Mouse (Mus musculus): ENCODE results near the gene Map2k1.
A peak's percentile ranks its signal among the peaks of the same experiment; 100 is the strongest.
"Not testable (repeated sequence)": the region's sequence is repeated elsewhere in the genome, so short reads cannot be mapped to it uniquely, and the experiment has no call there.

Gene Map2k1

DNA sequence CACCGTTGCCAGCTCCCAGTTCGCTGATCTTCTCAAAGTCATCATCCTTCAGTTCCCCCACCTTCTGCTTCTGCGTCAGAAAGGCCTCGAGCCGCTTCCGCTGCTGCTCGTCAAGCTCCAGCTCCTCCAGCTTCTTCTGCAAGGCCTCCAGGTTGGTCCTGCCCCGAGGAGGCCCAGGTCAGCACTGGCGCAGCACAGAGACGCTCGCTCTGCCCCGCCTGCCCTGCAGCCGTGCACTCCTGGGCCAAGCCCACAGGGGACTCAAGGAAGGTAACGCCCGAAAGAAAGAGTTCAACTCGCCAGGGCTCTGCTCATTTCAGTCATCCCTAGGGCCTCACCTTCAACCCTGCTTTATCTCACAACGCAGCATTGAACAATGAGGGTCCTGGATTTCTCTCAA lies 39.0 kb downstream of the Map2k1 start:
- no peak for DNase-seq (ENCODE audit: low read depth, low spot score)

DNA sequence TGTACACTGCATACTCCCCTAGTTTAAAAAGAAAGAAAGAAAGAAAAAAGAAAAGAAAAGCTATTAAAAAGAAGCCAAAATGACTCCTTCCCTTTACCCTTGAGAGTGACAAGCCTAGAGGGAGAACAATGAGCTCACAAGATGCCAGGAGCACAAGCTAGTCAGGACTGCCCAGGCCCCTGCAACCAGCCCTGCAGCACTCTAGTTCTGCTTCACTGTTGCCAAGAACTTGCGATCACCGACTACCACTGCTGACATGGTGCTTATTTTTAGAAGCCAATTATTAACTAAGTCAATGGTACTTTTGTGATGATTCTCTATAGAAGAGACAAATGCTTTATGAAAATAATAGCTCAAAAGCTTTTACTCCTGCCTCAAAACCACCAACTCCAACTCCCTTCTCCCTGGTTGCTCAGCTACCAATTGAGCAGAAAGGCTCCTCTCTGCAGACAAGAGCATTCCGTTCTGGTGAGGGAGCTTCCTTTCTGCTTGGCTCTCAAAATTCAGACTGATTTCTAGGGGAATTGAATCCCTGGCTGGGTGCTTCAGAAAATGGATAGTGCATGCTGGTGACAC lies 45.8 kb downstream of the Map2k1 start:
- no peak for DNase-seq (ENCODE audit: low read depth, low spot score)

DNA sequence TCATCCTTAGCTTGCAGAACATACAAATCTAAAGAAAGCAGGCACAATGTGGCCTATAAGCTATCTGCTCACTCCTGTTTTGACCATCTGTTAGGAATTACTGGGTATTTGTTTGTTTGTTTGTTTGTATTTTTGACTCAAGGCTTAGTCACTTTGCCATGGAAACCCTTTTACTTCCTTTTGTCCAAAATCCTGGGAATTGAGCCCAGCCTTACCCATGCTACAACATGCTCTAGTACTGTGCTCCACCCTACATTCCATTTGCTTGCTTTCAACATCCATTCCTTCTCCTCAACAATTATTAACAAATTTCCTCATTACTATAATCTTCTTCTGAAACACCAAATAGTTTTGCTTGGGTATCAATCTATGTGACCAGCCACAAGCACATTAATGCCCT lies 50.6 kb downstream of the Map2k1 start:
- no peak for DNase-seq (ENCODE audit: low read depth, low spot score)

DNA sequence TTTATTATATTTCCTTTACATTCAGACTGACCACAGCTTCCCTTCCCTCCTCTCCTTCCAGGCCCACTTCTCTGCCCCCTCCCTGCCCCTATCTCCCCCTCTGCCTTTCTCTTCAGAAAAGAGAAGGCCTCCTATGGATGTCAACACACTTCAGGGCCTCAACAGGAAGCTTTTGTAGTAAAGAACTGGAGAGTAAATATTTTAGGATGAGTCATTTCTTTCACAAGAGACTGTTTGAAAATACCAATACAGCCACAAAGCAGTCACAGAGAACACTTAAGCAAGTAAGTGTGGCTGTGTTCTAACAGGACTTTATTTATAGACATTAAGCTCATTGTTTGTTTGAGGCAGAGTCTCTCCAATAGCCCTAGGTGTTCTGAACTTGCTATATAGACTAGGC lies 51.1 kb downstream of the Map2k1 start:
- DNase-seq (ENCODE audit: low read depth, low spot score) = no peak

DNA sequence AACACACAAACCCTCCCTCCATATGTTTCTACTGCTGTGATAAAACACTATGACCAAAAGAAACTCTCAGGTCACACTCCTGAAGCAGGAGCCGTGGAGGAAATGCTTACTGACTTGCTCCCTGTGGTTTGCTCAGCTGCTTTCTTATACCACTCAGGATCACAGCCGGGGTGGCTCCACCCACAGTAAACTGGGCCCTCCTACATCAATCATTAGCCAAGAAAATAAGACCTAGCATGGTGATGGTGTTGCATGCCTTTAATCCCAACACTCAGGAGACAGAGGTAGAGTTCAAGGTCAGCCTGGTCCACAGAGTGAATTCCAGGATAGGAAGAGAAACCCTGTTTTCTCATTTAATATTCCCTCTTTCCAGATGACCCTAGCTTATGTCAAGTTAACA lies 53.5 kb downstream of the Map2k1 start:
- no peak for DNase-seq (ENCODE audit: low read depth, low spot score)

DNA sequence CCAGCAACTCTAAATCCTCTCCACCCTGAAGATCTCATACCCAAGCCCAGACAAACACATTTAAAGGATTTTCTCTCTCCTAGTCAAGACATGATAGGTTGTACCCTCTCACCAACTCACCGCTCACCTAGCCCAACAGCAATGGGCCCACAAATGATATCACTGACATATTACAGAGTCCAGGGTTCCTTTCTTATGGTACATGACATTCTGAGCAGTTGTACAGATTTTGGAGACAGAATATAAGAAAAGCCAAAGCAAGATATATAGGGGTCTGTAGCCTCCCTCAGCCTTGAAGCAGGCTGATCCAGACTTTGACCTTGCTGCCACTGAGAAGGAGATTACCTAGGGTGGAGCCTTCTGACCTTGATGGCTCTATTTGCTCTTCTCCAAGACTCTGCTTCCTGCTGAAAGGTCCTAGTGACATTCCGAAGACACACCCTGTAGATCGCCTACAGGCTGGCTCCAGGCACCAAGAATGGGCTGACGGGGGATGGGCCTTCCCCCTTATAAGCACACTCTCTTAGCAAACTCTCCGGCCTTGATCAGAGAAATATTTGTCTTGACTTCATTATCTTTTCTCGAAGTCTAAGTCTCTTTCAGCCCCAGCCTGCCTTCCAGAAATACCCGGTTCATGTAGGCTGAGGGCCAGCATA lies 54.5 kb downstream of the Map2k1 start:
- DNase-seq (ENCODE audit: low read depth, low spot score) = not testable (repeated sequence)

DNA sequence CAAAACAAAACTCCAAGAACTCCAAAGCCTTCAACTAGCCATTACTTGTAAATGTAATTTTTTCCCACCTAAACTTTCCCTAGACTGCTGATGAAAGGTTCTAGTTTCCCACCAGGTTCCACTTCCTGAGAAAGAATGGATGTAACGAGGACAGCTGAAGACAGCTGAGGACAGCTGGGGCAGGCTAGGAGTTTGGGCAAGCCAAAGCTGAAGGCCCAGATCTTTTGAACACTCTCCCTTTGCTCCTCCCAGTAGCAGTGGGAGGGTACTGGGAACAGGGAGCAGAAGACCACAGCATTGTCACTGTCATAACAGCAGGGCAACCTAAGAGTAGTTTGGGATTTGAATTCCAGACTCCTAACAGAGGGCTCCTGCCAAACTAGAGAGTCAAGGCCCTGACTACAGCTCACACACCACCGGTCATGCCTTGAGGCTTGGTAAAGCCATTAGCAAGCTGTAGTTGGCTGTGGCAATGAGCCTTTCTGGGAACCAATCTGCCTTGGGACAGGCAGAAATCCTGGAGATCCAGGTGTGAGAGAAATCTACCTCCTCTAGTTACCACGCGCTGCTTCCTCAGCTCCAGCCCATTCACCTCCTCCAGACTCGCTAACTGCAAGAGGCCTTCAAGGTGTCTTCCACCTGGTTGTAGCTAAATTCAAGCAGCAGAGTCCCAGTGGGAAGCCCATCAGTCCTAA lies 55.2 kb downstream of the Map2k1 start:
- no peak for DNase-seq (ENCODE audit: low read depth, low spot score)

DNA sequence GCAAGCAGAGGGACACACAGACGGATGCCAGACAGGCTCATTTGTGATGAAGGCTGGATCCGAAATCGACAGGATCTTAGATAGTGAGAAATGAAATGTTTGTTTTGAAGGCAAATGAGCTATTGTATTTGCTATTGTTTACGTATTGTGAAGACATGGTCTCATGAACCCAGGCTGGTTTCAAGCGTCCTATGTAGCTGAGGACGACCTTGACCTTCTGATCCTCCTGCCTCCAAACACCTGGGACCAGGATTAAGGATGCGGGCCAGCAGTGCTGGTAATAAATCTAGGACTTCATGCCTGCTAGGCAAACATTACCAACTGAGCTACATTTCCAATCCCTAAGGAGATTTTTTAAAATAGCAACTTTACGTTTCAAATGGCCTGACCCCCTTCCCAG lies 55.9 kb downstream of the Map2k1 start:
- DNase-seq (ENCODE audit: low read depth, low spot score) = no peak

DNA sequence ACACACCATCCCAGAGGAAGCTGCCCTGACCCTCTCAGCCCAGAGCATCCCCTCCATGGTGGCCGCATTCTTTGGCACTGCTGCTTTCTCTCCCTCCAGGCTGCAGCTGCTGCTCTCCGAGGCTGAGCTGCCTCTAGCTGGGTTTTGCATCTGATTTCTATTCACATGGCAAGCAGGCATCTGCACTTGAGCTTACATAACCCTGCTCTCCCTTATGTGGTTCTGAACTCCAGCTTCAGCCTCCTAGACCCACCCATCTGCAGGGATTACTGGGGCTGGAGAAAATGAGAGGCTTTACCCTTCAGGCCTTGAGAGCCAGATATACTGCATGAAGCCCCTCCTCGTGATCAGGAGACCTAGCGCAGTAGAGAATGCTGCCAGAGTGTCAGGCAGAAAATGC lies 57.9 kb downstream of the Map2k1 start:
- DNase-seq (ENCODE audit: low read depth, low spot score) = no peak

DNA sequence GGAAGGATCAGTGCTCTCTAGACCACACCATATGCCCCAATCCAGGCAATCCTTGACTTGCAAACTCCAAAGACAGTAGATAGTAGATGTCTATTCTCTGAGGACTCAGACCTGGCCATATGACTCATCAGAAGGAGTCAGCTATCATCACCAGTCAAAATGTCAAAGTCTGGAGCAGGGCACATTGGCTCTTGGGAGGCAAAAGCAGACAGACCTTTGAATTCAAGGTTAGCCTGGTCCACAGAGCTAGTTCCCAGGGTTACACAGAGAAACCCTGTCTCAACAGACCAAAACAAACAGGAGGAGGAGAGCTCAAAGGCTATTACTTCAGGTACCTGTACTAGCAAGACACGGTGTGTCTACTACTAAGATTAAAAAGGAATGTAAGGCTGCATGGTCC lies 59.6 kb downstream of the Map2k1 start:
- no peak for DNase-seq (ENCODE audit: low read depth, low spot score)

DNA sequence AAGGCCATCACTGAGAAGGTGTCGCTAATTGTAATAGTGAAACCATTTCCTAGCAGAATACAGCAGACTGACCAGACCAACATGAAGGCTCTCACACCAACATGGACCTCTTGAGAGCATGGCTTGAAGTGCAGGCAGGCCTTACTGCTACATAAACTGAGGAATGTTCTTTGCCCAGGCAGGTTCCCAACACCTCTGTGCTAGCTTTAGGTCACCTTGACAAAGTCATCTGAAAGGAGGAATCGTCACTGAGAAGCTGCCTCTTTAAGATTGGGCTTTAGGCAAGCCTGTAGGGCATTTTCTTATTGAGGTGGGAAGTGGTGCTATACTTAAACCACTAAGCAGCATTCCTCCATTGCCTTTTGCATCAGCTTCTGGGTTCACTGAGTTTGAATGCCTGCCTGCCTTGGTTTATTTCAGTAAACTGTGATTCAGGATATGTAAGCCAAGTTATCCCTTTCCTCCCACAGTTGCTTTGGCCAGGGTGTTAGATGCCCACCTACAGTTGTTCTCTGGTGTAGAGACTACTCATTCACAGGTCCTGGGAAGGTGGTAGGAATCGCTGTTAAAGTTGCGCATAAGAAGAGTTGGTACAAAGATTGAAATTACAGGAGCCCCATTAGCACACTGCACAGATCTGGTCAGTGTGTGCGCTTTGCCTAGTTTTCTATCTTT lies 69.1 kb downstream of the Map2k1 start:
- no peak for DNase-seq (ENCODE audit: low read depth, low spot score)

DNA sequence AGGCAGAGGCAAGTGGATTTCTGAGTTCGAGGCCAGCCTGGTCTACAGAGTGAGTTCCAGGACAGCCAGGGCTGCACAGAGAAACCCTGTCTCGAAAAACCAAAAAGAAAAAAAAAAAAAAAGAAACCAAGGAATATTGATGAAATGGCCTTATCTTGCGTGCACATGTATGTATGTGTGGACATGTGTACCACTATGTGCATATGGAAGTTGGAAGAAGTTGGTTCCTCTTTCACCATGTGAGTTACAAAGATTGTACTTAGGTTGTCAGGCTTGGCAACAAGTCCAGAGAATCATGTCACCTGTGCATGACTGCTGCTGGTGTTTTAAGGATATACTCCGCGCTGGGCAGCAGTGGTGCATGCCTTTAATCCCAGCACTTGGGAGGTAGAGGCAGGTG lies 70.1 kb downstream of the Map2k1 start:
- not testable (repeated sequence) for DNase-seq (ENCODE audit: low read depth, low spot score)

DNA sequence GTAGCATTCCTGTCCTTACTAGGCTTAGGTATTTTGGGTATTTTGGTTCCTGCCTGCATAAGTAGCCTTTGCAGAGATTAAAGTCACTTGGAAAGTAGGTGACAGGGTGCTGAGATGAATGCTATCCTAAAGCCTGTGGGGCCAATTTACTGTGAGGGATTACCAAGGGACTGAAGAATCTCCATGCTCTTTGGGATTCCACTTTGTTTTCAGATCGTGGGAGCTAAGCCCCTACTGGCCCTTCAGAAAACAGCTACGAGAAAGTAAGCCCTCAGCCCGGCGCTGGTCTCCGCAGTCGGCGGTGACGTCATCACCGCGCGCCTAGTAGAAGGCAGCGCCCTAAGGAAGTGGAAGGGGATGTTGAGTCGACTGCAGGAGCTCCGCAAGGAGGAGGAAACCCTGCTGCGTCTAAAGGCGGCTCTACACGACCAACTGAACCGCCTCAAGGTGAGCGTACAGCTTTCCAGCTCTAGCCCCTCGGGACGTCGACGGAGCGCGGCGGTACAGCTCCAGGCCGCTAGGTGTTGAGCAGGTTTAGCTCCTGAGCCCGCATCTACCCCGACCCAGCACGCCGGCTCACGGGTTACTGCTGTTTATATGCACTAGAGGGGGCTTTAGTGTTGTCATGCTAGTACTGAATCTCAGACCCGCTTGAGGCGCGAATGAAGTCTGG lies 74.3 kb downstream of the Map2k1 start, which contains the start of gene Snapc5:
Gene Snapc5 (plus strand): TSS at position 301 of the 673 bp plus-strand sequence.
- peak; percentile 90 for DNase-seq (ENCODE audit: low read depth, low spot score)

DNA sequence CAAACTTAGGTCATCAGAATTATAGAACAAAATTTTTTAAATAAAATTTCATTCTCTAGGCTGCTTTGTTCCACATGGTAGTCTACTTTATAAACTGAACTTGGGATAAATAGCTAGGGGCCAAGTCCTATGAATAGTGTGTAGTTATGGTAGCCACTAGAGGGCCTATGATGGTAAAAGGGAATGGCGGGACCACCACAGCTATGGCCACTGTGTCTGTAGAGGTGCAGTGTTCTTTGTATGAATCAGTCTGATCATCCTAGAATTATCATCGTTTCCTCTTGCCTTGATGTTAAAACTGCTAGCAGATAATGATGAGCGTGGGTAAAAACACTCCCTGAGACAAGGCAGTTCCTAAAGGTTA lies 74.8 kb downstream of the Map2k1 start:
- no peak for DNase-seq (ENCODE audit: low read depth, low spot score)

DNA sequence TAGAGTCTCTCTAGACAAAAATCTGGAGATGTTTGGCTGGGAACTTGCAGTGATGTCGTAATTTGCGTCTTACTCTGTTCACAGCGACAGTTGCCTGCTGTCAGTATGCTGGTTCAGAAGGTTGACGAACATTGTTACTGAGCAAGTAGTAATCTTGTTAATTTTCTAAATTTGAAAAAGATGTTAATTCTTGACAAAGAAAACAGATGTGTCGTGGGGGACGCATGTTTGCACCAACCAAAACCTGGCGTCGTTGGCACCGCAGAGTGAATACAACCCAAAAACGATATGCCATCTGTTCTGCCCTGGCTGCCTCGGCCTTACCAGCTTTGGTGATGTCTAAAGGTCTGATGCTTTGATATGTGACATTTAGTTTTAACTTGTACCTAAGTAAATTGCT lies 78.1 kb downstream of the Map2k1 start:
- DNase-seq (ENCODE audit: low read depth, low spot score) = no peak

DNA sequence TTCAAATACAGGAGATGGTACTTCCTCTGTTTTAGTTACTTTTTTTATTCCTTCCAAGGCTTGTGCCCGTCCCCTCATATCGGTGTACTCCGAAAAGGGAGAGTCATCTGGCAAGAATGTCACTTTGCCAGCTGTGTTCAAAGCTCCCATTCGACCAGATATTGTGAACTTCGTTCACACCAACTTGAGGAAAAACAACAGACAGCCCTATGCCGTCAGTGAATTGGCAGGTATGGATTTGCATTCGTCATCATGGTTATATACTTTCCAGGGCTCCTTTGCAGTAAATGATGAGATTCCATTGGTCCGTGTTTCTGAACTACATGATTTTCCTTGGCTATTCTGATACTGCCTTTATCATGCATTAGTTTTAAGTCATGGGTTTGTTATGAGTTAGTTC lies 78.7 kb downstream of the Map2k1 start:
- DNase-seq (ENCODE audit: low read depth, low spot score) = no peak

DNA sequence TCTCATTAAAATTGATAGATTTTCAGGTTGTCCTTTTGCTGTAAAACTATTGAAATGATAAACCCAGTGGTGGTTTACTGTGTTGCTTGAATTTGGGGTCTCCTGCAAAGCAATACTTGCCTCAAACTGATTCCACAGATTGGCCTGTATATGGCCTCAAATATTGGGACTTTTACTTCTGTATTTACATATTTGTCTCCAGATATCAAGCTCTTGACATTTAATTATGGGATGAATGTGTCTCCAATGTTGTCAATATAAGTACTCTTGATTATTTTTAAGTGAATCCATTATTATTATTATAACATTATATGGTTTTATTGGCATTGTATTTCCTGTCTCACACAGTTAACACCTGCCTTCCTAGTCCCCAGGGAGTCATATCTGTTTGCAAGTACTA lies 79.1 kb downstream of the Map2k1 start:
- no peak for DNase-seq (ENCODE audit: low read depth, low spot score)

DNA sequence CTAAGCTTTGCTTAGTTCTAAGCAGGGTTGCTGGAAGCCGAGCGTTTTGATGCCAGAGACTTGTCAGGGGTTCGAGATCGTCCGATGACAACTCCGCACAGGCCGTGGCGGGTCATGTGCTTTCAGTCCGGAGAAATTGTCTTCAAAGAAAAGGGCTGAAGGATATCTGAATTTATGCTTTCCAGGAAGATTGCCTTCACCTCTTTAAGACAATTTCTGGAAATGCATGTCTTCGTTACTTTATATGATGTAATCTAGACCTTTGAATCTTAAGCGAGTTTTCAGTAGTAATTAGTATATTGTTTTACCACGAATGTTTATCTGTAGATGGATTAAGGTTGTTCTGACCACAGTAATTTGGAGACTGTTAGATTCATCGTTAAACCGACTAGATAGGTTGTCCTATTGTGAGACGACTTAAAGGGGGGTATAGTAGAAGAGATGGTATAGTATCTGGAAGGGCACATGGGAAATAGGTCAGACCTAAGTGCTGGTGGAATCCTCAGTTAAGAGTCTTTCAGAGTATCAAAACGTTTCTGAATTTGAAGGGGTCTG lies 79.7 kb downstream of the Map2k1 start:
- no peak for DNase-seq (ENCODE audit: low read depth, low spot score)

DNA sequence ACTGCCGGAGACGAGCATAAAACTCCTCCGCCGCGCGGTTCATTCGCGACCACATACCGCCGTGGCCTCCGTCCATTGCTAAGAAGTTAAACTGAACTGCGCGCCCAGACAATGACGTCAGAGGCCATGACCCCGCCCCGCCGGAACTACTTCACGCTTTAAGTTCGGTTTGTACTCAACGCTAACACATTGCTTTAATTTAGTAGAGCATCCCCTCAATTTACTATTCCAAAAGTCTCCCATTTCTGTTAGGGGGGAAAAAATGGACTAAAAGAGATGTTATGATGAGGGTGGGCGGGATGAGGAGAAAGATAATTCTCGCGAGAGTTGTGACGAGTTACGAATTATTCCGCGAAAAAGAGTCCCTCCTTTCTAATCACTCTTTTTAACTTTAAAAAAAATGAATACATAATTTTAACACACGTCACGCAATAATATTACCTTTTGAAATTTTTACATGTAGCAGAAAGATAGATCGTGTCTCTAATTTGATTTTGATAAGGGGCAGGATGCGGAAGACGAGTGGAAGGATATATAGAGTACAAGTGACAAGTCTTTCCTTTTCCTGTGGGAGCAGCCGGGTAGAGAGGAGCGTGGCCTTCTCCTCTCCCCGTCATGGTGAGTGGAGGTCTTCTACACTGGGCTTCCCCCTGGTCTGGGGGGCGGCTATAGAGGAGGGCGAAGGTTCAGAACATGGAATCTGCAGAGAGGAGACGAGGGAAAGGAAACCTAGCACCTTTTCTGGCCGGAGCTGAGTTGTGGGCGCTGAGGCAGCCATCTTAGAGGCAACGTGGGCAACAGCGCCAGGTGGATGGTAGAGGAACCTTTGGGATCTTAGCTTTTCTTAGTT lies 80.4 kb downstream of the Map2k1 start, which contains the start of the genes Zwilch and Rpl4:
Gene Zwilch (minus strand): TSS at position 289 of the 850 bp plus-strand sequence.
Gene Rpl4 (plus strand): TSS at position 560 of the 850 bp plus-strand sequence.
- DNase-seq (ENCODE audit: low read depth, low spot score) = peak; percentile 94

DNA sequence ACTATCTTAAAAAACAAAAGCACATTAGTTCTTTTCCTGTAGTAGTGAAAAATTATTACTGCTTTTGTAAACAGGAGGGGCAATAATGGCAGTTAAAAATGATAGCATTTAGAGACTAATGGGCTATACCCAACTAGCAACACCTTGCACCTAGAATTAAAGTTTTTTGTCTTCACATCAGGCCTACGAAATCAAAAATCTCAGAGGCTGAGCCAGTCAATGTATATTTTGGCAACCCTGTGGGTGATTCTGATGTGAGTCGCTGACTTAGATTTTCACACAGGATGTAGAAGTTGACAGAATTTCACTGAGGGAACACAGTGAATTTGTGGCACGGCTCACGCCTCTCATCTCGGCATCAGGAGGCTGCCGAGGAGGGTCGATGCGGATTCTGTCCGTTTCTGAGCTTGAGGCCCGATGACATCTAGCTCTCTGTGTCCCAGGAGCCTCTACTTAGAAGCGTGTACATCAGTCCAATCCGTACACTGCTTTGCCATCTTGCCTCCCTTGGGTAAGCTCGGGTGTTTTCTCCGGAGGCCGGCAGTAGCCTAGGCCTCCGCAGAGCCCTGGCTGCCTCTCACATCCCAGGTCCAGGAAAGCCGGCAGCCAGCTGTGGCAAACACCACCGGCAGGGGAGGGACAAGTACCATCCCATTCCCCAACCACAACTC lies 81.2 kb downstream of the Map2k1 start:
- DNase-seq (ENCODE audit: low read depth, low spot score) = no peak
